Mouse (Mus musculus): ENCODE measurements at regions not wholly inside any gene's neighbourhood (a gene's known extent, or its start where the extent isn't known, plus 50 kb on each side); places are given as distances from the start of the nearest gene placed in this dataset.

GRCm38 (mm10) chr15:51136121-51136520 is 2748.6 kb upstream of the Gm7489 start:
- no peaks in the 10 kb centered on the region for H3K4me1 ChIP-seq (ENCODE audit: control insufficient read depth, insufficient read depth, low read length)
- DNase-seq = no peak
- no peak for TF ChIP-seq CTCF (IDR thresholded peaks at IDR 0.05; ENCODE audit: insufficient read depth, low read length)
- TF ChIP-seq POLR2A (IDR thresholded peaks at IDR 0.05; ENCODE audit: borderline replicate concordance, extremely low read depth, low read depth, low read length) = no peak
- WGBS = 73% methylated on average over 1 of the region's 1 CpGs
- no peak overlapping the region for H3K4me3 ChIP-seq (replicated peaks; ENCODE audit: extremely low read depth, low read depth, low read length)

GRCm38 (mm10) chr15:51139507-51139906 is 2745.2 kb upstream of the Gm7489 start:
- no peak for DNase-seq
- H3K4me1 ChIP-seq (ENCODE audit: control insufficient read depth, insufficient read depth, low read length) = no peaks in the 10 kb centered on the region
- TF ChIP-seq CTCF (IDR thresholded peaks at IDR 0.05; ENCODE audit: insufficient read depth, low read length) (no peak), POLR2A (IDR thresholded peaks at IDR 0.05; ENCODE audit: borderline replicate concordance, extremely low read depth, low read depth, low read length) (no peak)
- no peak overlapping the region for H3K4me3 ChIP-seq (replicated peaks; ENCODE audit: extremely low read depth, low read depth, low read length)
- WGBS = 46% methylated on average over 4 of the region's 4 CpGs

GRCm38 (mm10) chr15:51173976-51174620 is 2710.6 kb upstream of the Gm7489 start:
- no peak for DNase-seq
- WGBS = 94% methylated on average over 1 of the region's 1 CpGs
- TF ChIP-seq CTCF (IDR thresholded peaks at IDR 0.05; ENCODE audit: insufficient read depth, low read length) (no peak), POLR2A (IDR thresholded peaks at IDR 0.05; ENCODE audit: borderline replicate concordance, extremely low read depth, low read depth, low read length) (no peak)
- Histone ChIP-seq H3K4me3 (replicated peaks; ENCODE audit: extremely low read depth, low read depth, low read length) (no peak overlapping the region), H3K4me1 (ENCODE audit: control insufficient read depth, insufficient read depth, low read length) (no peaks in the 10 kb centered on the region)

GRCm38 (mm10) chr15:51176466-51176865 is 2708.2 kb upstream of the Gm7489 start:
- Histone ChIP-seq H3K4me1 (ENCODE audit: control insufficient read depth, insufficient read depth, low read length) (no peaks in the 10 kb centered on the region), H3K4me3 (replicated peaks; ENCODE audit: extremely low read depth, low read depth, low read length) (no peak overlapping the region)
- no peak for DNase-seq
- TF ChIP-seq POLR2A (IDR thresholded peaks at IDR 0.05; ENCODE audit: borderline replicate concordance, extremely low read depth, low read depth, low read length) (no peak), CTCF (IDR thresholded peaks at IDR 0.05; ENCODE audit: insufficient read depth, low read length) (no peak)
- WGBS = 57% methylated on average over 2 of the region's 2 CpGs

GRCm38 (mm10) chr15:51189134-51189533 is 2695.6 kb upstream of the Gm7489 start:
- 79% methylated on average over 3 of the region's 3 CpGs for WGBS
- Histone ChIP-seq H3K4me3 (replicated peaks; ENCODE audit: extremely low read depth, low read depth, low read length) (no peak overlapping the region), H3K4me1 (ENCODE audit: control insufficient read depth, insufficient read depth, low read length) (no peaks in the 10 kb centered on the region)
- DNase-seq = no peak
- TF ChIP-seq POLR2A (IDR thresholded peaks at IDR 0.05; ENCODE audit: borderline replicate concordance, extremely low read depth, low read depth, low read length) (no peak), CTCF (IDR thresholded peaks at IDR 0.05; ENCODE audit: insufficient read depth, low read length) (no peak)

- no peak overlapping the region for H3K4me3 ChIP-seq (replicated peaks; ENCODE audit: extremely low read depth, low read depth, low read length)
- no peak for DNase-seq
- 33% methylated on average over 4 of the region's 4 CpGs for WGBS
- TF ChIP-seq POLR2A (IDR thresholded peaks at IDR 0.05; ENCODE audit: borderline replicate concordance, extremely low read depth, low read depth, low read length) (no peak), CTCF (IDR thresholded peaks at IDR 0.05; ENCODE audit: insufficient read depth, low read length) (no peak)
- H3K4me1 ChIP-seq (ENCODE audit: control insufficient read depth, insufficient read depth, low read length) = no peaks in the 10 kb centered on the region
Measured at GRCm38 (mm10) chr15:51197466-51198158, 2687.1 kb upstream of the Gm7489 start.

GRCm38 (mm10) chr15:51203351-51203750 is 2681.4 kb upstream of the Gm7489 start:
- no peaks in the 10 kb centered on the region for H3K4me1 ChIP-seq (ENCODE audit: control insufficient read depth, insufficient read depth, low read length)
- no peak overlapping the region for H3K4me3 ChIP-seq (replicated peaks; ENCODE audit: extremely low read depth, low read depth, low read length)
- DNase-seq = no peak
- TF ChIP-seq CTCF (IDR thresholded peaks at IDR 0.05; ENCODE audit: insufficient read depth, low read length) = no peak
- TF ChIP-seq POLR2A (IDR thresholded peaks at IDR 0.05; ENCODE audit: borderline replicate concordance, extremely low read depth, low read depth, low read length) = no peak
- 74% methylated on average over 2 of the region's 2 CpGs for WGBS

GRCm38 (mm10) chr15:51206050-51206449 is 2678.7 kb upstream of the Gm7489 start:
- WGBS = 59% methylated on average over 3 of the region's 3 CpGs

GRCm38 (mm10) chr15:51206773-51207172 is 2677.9 kb upstream of the Gm7489 start:
- H3K4me1 ChIP-seq (ENCODE audit: control insufficient read depth, insufficient read depth, low read length) = no peaks in the 10 kb centered on the region
- TF ChIP-seq POLR2A (IDR thresholded peaks at IDR 0.05; ENCODE audit: borderline replicate concordance, extremely low read depth, low read depth, low read length) (no peak), CTCF (IDR thresholded peaks at IDR 0.05; ENCODE audit: insufficient read depth, low read length) (no peak)
- 67% methylated on average over 2 of the region's 2 CpGs for WGBS
- H3K4me3 ChIP-seq (replicated peaks; ENCODE audit: extremely low read depth, low read depth, low read length) = no peak overlapping the region
- no peak for DNase-seq

More at GRCm38 (mm10) chr15:51206050-51206449, 2678.7 kb upstream of the Gm7489 start:
- H3K4me1 ChIP-seq (ENCODE audit: control insufficient read depth, insufficient read depth, low read length) = no peaks in the 10 kb centered on the region
- no peak for DNase-seq
- no peak overlapping the region for H3K4me3 ChIP-seq (replicated peaks; ENCODE audit: extremely low read depth, low read depth, low read length)
- TF ChIP-seq POLR2A (IDR thresholded peaks at IDR 0.05; ENCODE audit: borderline replicate concordance, extremely low read depth, low read depth, low read length) (no peak), CTCF (IDR thresholded peaks at IDR 0.05; ENCODE audit: insufficient read depth, low read length) (no peak)

GRCm38 (mm10) chr15:51234873-51235272 is 2649.8 kb upstream of the Gm7489 start:
- DNase-seq = no peak
- H3K4me1 ChIP-seq (ENCODE audit: control insufficient read depth, insufficient read depth, low read length) = no peaks in the 10 kb centered on the region
- TF ChIP-seq POLR2A (IDR thresholded peaks at IDR 0.05; ENCODE audit: borderline replicate concordance, extremely low read depth, low read depth, low read length) = no peak
- TF ChIP-seq CTCF (IDR thresholded peaks at IDR 0.05; ENCODE audit: insufficient read depth, low read length) = no peak
- no peak overlapping the region for H3K4me3 ChIP-seq (replicated peaks; ENCODE audit: extremely low read depth, low read depth, low read length)
- WGBS = 37% methylated on average over 1 of the region's 1 CpGs

Data from lung, adult 2 months (tissue).